Mouse (Mus musculus) v-Abl transformed pro-B cells (cell line): ENCODE measurements around the gene Cenpt.

Experiments used
- in situ Hi-C, 2 experiments: fragments of 400-800 bp; cut with MboI; formaldehyde crosslinking; loops; one replicate each; pipeline ENCODE4 v1.15.1; 2025; ENCODE audit not compliant: unreplicated experiment in 2 of 2

Cenpt gene

DNA sequence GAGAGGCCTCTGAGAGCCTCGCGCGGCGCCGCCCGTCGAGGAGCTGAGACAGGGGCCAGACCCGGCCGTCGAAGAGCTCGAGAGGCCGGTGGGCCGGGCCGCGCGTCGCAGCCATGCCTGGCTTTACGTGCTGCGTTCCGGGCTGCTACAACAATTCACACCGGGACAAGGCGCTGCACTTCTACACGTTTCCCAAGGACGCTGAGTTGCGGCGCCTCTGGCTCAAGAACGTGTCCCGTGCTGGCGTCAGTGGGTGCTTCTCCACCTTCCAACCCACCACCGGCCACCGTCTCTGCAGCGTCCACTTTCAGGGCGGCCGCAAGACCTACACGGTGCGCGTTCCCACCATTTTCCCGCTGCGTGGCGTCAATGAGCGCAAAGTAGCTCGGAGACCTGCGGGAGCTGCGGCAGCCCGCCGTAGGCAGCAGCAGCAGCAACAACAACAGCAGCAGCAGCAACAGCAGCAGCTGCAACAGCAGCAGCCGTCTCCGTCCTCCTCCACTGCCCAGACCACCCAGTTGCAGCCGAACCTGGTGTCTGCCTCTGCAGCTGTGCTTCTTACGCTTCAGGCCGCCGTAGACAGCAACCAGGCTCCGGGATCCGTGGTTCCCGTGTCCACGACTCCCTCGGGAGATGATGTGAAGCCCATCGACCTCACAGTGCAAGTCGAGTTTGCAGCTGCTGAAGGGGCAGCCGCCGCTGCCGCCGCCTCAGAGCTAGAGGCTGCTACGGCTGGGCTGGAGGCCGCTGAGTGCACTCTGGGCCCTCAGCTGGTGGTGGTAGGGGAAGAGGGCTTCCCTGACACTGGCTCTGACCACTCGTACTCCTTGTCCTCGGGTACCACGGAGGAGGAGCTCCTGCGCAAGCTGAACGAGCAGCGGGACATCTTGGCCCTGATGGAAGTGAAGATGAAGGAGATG, 2.4 kb upstream of the Cenpt start:
- in situ Hi-C loops, result no loop called here

DNA sequence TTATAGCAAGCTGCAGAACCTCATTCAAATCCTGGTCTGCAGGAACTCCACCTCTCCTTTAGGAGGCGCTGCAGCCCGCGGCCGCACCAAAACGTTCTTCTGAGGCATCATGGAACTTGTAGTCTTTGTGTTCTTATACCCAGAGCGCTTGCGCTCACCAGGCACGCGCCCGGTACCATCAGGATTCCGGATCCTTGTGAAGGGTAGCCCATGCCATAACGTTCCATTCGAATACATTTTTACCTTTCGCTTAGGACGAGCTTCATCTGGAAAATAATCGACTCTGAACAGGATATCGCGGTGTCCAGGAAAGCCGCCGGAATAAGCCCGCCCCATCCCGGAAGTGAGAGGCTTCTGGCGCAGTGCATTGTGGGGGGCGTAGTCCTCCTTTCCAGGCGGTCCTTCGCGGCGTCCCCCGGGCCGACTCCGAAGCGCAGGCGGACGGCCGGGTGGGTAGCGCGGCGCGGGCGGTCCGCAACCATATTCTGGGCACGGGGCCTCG, 1.7 kb upstream of the Cenpt start, which contains the start of gene Thap11:
Gene Thap11 (plus strand): TSS at position 418 of the 502 bp plus-strand sequence.
- in situ Hi-C loops, result no loop called here

DNA sequence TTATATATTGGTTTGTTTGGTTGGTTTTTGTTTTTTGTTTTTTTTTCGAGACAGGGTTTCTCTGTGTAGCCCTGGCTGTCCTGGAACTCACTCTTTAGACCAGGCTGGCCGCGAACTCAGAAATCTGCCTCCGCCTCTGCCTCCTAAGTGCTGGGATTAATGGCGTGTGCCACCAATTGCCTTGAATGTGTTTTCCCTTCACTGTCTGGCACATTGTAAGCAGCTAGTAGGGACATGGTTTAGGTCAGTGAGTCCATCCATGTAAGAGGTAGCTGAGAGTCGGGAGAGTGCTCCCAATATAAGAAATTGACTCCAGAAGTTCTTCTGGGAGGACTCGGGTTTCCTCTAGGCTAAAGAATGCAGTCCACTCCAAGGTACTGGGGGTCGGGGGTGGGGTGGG, 1.2 kb upstream of the Cenpt start:
- in situ Hi-C loops, result no loop called here

DNA sequence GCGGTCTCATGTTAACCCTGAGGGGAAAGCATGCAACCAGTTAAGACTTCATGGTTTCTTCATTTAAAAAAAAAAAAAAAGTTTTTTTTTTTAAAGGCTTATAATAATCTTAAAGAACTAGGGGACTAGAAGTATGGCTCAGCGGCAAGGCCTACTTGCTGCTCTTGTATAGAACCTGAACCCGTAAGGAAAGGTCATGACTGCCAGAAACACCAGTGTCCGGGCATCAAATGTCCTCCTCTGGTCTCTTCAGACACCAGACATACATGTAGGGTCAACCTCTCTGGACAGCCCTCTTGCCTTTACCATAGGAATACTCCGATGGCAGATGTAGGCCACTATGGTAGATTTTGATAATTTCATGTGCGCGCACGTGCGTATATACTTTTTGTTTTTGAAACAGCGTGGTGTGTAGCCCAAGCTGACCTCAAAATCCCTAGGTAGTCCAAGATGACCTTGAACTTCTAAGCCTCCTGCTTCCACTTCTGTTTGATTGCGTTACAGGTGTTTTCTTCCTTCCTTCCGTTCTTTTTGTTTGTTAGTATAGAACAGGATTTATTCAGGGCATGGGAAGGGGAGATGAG, 840 bp downstream of the Cenpt start:
- in situ Hi-C loops, result no loop called here

DNA sequence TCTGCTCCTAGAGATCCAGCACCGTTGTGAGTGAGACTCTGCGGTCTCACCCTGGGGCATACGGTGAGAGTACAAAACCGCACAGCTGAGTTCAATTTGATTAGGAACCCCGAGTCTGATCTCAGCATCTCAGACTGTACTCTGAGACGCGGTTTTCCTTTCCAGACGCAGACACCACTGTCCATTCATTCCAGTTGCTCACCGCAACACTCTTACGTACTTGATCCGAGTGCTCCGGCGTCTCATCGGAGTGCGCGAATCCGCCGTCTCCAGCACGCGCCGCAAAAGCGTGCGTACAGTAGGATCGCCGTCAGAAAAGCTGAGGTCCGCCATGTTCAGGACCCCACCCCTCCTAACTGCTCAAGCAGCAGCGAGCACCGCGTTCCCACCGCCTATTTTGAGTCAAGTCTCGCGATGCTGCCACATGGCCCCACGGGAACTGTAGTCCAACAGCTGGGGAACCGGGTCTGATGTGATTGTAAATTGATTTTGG, 1.4 kb downstream of the Cenpt start:
- in situ Hi-C loops, result no loop called here

DNA sequence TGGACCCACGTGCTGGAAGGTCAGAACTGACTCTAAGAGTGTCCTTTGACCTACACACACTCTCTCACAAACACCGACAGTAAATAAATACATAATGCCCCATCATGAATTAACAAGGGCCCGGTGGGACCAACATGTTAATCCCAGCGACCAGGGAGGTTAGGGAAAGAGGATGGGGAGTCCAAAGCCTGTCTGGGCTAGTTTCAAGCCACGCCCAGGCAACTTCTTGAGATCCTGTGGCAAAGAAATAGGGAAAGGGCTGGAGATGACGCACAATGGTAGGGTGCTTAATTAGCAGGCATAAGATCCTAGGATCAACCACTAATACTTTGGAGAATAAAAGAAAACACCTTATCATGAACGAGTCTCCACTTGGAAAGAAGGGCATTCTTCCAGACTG, 2.5 kb downstream of the Cenpt start:
- in situ Hi-C loops, result no loop called here

DNA sequence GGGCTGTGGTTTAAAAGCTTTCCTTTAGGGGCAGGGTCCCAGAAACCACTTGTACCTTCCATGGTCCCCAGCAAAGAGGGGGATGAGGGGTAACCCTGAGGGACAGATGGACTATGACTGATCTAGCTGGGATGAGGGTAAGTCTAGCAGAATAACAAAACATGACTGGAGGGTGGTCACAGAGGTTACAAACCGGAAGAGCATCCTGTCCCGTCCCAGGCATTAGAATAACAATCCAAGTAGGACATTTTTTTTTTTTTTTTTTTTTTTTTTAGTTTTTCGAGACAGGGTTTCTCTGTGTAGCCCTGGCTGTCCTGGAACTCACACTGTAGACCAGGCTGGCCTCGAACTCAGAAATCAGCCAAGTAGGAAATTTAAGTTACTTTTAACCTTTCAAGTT, 3.1 kb downstream of the Cenpt start:
- in situ Hi-C loops, result no loop called here

DNA sequence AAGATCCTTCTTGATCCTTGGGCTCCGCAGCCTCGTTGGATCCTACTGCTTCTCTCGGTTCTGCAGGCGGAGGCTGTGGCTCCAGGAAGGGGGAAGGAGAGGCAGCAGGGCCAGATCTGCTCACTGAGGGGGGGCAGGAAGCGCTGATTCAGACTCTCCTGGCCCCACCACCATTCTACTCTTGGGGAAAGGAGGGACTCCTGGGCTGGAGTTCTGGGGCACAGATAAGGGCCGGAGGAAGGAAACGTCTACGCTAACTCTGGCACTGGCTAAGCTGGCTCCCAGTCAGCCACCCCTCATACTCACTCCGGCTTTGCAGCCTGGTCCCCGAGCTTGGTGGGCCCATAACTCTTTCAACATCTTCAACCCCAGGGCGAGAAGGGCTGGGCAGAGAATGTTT, 6.4 kb downstream of the Cenpt start:
- in situ Hi-C loops, result no loop called here

DNA sequence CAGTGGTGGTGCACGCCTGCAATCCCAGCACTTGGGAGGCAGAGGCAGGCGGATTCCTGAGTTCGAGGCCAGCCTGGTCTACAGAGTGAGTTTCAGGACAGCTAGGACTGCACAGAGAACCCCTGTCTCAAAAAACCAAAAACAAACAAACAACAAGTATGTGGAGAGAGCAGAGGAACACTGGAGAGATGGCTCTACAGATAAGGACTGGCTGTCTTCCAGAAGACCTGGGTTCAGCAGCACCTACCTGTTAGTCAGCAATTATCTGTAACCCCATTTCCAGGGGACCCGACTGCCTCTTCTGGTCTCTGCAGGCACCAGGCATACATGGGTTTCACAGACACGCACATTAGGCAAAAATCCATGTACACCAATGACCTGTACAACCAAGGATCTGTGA, 13.9 kb downstream of the Cenpt start:
- in situ Hi-C loops, result no loop called here

DNA sequence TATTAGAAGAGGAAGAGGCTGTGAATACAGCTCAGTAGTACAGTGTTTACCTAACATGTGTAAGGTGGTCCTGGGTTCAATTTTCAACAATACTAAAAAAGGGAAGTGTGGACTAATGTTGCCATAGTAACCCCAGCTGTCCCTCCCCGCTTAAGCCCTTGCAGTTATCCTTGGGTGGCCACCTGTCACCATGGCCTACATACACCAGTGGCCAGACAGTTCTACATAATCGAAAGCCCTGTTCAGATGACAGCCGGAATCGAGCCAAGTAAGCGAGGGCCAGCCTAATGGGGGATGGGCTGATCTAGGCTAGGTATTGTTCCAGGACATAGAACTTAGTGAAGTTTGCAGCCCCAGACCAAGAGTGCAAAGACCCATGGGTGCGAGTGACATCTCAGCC, 16.1 kb downstream of the Cenpt start:
- in situ Hi-C loops, result no loop called here

DNA sequence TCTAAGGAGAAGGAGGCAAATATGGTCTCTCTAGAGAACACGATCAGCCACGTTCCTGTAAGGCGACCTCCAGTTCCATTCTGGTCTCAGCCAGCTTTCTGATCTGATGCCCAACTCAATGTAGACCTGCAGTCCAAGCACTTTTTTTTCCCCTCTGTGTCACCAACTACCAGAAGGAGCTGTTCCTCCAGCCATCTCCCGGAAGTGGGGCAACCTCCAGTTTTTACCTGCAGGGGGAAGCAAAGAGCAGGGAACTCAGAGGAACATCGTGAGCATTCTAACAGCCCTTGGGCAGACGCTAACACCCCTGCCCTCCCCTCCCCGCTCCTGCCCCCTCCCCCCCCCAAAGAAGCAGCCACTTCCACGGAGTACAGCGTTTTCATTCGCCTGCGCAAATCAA, 17.8 kb downstream of the Cenpt start:
- in situ Hi-C loops, result no loop called here

DNA sequence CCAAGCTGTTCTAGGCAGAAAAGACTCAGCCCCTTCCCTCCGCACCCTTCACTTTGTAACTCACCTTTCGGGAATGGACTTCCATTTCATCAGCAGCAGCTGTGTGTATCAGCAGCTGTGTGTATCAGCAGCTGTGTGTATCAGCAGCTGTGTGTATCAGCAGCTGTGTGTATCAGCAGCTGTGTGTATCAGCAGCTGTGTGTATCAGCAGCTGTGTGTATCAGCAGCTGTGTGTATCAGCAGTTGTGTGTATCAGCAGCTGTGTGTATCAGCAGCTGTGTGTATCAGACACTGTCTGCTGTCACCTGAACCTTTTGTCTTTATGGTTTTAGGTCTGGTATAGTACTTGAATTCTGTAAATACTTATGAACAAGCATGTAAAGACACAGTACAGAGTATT, 19.3 kb downstream of the Cenpt start:
- in situ Hi-C loops, result loop anchor here in 1 of 2 experiments (5.0 kb wide), 1 partner anchor 94 kb away; no protein-coding TSS in a partner anchor

DNA sequence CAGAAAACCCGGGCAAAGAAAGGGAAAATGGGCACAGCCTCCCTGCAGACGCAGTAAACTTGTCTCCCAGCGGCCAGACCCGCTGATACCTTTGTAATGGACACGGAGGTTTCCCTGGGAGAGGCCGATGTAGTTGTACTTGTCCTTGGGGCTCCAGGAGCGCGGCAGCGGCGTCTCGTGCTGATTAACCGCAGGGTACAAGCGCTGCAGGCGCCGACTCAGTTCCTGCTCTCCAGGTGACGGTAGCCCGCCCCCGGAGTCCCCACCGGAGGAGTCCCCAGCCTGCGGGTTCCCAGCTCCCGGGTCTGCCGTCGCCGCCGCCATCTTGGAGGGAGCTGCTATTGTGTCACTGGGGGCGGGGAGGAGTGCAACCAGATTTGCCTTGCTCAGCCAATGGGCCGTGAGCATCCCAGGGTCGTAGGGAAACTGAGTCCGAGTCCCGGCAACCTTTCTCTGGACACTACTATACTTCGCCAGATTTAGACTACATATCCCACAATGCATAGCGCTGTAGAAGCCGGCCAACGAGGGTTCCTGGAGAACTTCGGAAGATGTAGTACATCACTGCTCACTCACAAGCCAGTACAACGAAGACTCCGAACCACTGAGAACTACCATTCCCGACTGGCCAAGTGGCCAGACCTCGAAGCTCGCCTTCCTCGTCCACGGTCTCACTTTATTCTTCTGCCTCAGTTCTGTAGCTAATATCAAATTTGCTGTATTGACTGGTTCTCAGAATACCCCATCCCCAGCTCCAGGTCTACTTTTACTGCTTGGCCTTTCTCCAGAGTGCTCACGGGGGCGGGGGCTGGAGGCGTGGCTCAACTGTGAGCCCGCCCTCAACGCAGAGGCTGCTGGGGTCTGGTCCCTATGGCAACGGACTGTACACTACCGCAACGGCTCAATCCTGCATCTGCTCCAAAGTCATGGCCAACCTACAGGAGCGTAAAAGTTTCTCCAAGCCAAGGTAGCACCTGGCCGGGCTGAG, 25.9 kb downstream of the Cenpt start, which contains the start of the genes Ranbp10 and Tsnaxip1:
Gene Ranbp10 (minus strand): TSS at position 490 of the 988 bp plus-strand sequence.
Gene Tsnaxip1 (plus strand): TSS at position 871 of the 988 bp plus-strand sequence.
- in situ Hi-C loops, result no loop called here

DNA sequence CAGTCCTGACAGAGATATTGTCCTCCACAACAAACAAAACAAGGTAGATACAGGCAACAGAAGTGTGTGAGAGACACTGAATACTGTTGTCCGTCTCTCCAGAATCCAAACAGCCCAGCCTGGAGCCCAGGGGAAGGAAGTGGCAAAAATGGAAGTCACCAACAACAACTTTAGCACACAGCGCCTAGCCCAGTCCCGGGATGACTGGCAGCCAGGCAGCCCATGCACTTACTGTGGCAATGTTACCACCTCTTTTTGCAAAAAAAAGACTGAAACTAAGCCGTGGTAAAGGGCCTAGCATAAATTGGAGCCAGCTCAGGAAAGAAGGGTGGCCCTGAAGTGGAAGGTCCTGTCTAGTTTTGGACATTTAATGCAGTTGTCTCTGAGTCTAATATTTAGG, 26.7 kb downstream of the Cenpt start:
- in situ Hi-C loops, result no loop called here

DNA sequence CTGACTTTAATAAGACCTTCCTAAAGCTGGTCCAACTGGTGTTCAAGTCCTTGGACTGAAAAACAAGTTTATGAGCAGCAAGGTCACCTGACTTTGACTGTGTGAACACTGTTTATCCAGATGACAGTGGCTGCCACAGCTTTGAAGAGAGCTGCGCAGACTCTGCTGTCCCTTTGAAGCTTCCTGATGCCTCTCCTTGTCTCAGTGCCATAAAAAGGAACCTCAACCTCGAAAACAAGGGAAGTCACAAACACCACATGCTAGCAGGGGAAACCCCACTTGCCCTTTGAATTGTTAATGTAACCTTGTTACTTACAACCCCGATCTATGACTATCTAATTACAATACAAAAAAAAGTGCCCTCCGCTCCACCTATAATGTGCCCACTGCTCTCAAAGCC, 27.6 kb downstream of the Cenpt start:
- in situ Hi-C loops, result no loop called here

DNA sequence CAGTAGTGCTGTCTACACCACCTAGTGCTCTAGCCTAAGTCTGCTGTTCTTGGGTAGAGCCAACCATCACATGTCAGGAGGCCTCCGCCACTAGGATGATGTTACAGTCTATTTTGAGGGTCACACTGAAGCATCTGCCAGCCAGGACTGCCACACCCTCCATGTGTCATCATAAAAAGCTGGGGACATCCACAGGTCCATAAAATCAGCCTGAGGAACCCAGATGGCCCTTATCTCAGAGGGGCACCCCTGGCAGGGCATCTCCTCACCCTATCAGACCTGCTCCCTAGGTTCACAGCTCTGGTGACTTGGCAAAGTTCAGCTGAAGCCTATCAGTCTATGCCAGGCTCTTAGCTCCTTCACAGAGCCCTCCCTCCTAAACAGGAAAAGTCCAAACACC, 32.2 kb downstream of the Cenpt start:
- in situ Hi-C loops, result no loop called here

DNA sequence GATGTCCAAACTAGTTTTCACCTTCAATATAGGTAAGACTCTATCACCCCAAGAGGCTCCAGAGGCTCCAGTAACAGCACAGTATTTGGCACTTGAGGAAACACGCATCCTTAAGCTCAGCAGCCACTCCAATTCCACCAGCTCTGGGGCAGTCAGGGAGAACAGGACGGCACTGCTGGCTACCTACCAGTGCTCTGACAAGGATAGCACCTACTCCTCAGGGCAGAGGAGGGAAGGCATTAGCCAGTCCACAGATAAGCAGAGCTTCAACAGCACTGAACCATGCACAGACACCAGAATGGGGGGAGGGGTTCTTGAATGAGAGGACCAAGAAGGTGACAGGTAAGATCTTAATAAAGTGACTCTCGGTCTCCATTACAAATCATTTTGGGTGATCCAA, 33.4 kb downstream of the Cenpt start:
- in situ Hi-C loops, result no loop called here

DNA sequence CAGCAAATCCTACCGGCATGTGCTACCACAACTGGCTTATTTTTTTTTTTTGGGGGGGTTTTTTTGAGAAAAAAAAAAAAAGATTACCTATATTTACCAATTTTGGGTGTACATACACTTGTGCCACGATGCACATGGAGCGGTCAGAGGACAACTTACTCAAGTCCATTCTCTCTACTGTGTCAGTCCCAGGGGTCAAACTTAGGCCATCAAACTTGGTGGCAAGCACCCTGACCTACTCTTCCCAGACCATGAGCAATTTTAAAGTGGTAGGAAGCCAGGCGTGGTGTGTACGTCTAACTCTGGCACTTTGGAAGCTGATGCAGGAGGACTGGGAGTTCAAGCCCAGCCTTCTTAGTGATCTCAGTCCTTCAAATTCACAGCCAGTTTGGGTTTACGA, 39.8 kb downstream of the Cenpt start:
- in situ Hi-C loops, result no loop called here

DNA sequence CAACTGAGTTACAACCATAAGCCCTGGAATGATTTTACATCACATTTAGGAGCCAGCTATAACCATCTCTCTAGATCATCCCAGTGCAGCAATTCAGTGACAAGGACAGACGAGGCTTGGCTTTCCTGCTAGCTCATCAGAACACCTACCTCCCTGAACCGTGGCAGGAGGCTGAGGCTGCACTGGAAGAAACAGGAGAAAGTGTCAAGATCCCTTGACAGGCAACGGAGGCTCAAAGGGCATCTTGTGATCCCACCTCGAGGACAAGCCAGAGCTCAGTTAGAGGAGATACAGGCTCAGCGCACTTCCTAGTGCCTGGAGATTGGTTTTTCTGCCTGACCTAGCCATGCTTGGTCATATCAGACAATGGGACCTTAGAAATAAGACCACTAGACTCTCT, 40.6 kb downstream of the Cenpt start:
- in situ Hi-C loops, result no loop called here

DNA sequence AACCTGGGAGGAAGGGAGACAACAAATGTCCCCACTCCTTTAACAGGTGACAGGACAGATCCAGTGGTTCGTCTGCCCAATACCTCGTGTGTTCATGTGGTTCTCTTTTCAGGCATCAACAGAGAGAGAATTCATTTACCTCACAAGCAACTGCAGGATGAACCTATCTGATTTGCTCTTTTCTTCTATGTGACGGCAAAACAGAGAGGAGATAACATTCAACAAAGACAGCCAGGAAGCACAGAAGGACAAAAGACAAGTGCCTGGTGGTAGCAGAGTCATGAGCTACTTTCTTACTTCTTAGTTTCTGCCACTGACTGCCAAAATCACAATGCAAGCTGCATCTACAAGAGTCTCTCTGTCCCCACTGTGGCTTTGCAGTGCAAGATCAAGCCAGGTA, 41.5 kb downstream of the Cenpt start:
- in situ Hi-C loops, result no loop called here
